14 mouse cellular contexts compared by ENCODE assay signal in the genomic region with DNA sequence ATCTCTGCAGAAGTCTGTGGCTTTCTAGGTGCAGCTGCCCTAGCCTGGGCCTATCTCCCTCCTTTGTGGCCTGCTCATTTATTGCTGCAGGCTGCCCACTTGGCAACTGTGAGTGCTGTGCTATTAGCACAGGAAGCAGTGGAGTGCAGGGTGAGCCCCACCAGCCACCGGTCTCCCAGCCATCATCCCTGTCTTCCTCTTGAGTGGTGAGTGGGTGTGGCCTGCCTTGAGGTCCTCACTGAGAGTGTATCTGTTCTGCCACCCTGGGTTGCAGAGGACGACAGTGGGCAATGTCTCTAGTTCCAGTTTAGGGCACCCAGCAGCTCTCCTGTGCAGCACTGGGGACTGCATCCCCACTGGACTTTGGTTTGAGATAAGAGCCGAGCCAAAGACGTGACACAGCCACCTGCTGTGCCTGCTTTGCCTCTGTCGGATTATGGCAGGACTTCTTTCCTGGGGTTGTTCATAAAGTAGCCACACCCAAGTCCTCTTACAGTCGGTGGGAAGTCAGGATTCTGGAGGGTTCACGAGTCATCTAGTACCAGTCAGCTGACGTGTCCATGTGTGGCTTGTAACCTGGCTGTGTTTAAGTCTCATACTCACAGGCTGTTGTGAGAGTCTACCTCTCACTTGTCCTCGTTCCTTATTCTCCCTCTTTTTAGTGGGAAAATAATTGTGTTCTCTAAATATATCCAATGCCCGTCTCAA. TPM values are rescaled to one million over a fixed set of nuclear protein-coding genes. Genes with fewer than 3 reads are reported as not detected.
DNase-seq lines count a peak whose midpoint lies in the region; ATAC-seq and TF ChIP-seq lines count a peak whose summit lies in the region.
"Had no signal": no experiment of that assay in that cellular context is flagged by ENCODE, and none has a peak within 500 bp of the region (broad histone marks: within the 10 kb centered on the region; RNA-seq: fewer than 3 reads in every experiment).

No protein-coding gene starts in this region.

- peaks cover 10% of the 10 kb centered on the region for H3K79me3 ChIP-seq in C2C12 (ENCODE audit: low read depth)

- H3K4me2 ChIP-seq in limb, embryonic 13.5 days (replicated peaks), result no peak overlapping the region
- peak overlapping the region; percentile 34 for H3K4me2 ChIP-seq in myocyte (ENCODE audit: low read depth)
- H3K4me2 ChIP-seq in forebrain, embryonic 13.5 days, result no peak overlapping the region
- H3K4me2 ChIP-seq: embryonic facial prominence, embryonic 15.5 days; forebrain, embryonic 15.5 days had no signal

- no peak for DNase-seq in limb, embryonic 10.5 days (ENCODE audit: low spot score)
- DNase-seq in cerebellum, adult 9-10 months, result no peak
- DNase-seq: kidney, postnatal 10 days; lung, postnatal 36 days; retina, postnatal 1 day had no signal

- H3K79me2 ChIP-seq in C2C12 (ENCODE audit: control insufficient read depth, insufficient read depth), result peaks cover 70% of the 10 kb centered on the region
- peaks cover 5% of the 10 kb centered on the region for H3K79me2 ChIP-seq in myocyte (ENCODE audit: control insufficient read depth, insufficient read depth)

- ATAC-seq in limb, embryonic 13.5 days (ENCODE audit: low FRiP score, low read depth), result no peak
- 0 out of 2 replicates have a peak, but pooled peaks have one; percentile 23 for ATAC-seq in granulocyte monocyte progenitor cell, adult 5-6 weeks (replicated peaks; ENCODE audit: poor library complexity, severe bottlenecking)
- no peak for ATAC-seq in forebrain, embryonic 13.5 days
- ATAC-seq: forebrain, embryonic 15.5 days; midbrain, embryonic 16.5 days had no signal

- H3K36me3 ChIP-seq in limb, embryonic 13.5 days, result peaks cover 2% of the 10 kb centered on the region; the same call in 1 of the 2 replicates
- peaks cover 9% of the 10 kb centered on the region; the same call in 1 of the 2 replicates for H3K36me3 ChIP-seq in limb, embryonic 10.5 days
- no peaks in the 10 kb centered on the region for H3K36me3 ChIP-seq in C2C12 (ENCODE audit: control insufficient read depth, insufficient read depth)
- no peaks in the 10 kb centered on the region for H3K36me3 ChIP-seq in myocyte (ENCODE audit: control insufficient read depth, insufficient read depth)
- H3K36me3 ChIP-seq in forebrain, embryonic 13.5 days (ENCODE audit: poor library complexity, severe bottlenecking), result 0 out of 2 replicates have a peak, but pooled peaks cover 4% of the 10 kb centered on the region
- H3K36me3 ChIP-seq: forebrain, embryonic 15.5 days had no signal

- WGBS in limb, embryonic 13.5 days, result 67% methylated on average over 10 of the region's 10 CpGs
- 76% methylated on average over 10 of the region's 10 CpGs for WGBS in limb, embryonic 10.5 days
- WGBS in forebrain, embryonic 13.5 days, result 71% methylated on average over 10 of the region's 10 CpGs

- H3K4me3 ChIP-seq in limb, embryonic 13.5 days, result no peak overlapping the region
- H3K4me3 ChIP-seq in limb, embryonic 10.5 days, result no peak overlapping the region
- H3K4me3 ChIP-seq in C2C12 (ENCODE audit: insufficient read depth, poor library complexity, severe bottlenecking), result no peak overlapping the region
- H3K4me3 ChIP-seq in myocyte, result no peak overlapping the region
- H3K4me3 ChIP-seq in forebrain, embryonic 13.5 days, result no peak overlapping the region
- H3K4me3 ChIP-seq: embryonic facial prominence, embryonic 15.5 days; forebrain, embryonic 15.5 days had no signal

- 0 out of 2 replicates have a peak overlapping the region, but pooled peaks have one; percentile 4 for H3K9ac ChIP-seq in limb, embryonic 13.5 days
- no peak overlapping the region for H3K9ac ChIP-seq in forebrain, embryonic 13.5 days
- H3K9ac ChIP-seq: embryonic facial prominence, embryonic 15.5 days; forebrain, embryonic 15.5 days had no signal

- H3K4me1 ChIP-seq in limb, embryonic 13.5 days, result no peaks in the 10 kb centered on the region; the same call in 1 of the 2 replicates
- H3K4me1 ChIP-seq in limb, embryonic 10.5 days, result peaks cover 9% of the 10 kb centered on the region; the same call in 1 of the 2 replicates
- H3K4me1 ChIP-seq in forebrain, embryonic 13.5 days, result no peaks in the 10 kb centered on the region
- H3K4me1 ChIP-seq: embryonic facial prominence, embryonic 15.5 days; forebrain, embryonic 15.5 days had no signal

- no peak for TF ChIP-seq CTCF in C2C12 (IDR thresholded peaks at IDR 0.05; ENCODE audit: control insufficient read depth, insufficient read depth, insufficient read length)

- H3K27ac ChIP-seq in limb, embryonic 13.5 days, result no peak overlapping the region
- H3K27ac ChIP-seq in limb, embryonic 10.5 days, result no peak overlapping the region
- no peak overlapping the region for H3K27ac ChIP-seq in forebrain, embryonic 13.5 days
- H3K27ac ChIP-seq: embryonic facial prominence, embryonic 15.5 days; forebrain, embryonic 15.5 days had no signal

- no peaks in the 10 kb centered on the region for H3K27me3 ChIP-seq in limb, embryonic 13.5 days
- H3K27me3 ChIP-seq in limb, embryonic 10.5 days (ENCODE audit: low read depth, poor library complexity, severe bottlenecking), result no peaks in the 10 kb centered on the region
- H3K27me3 ChIP-seq in C2C12 (ENCODE audit: control insufficient read depth, insufficient read depth, insufficient read length), result no peaks in the 10 kb centered on the region
- H3K27me3 ChIP-seq in myocyte (ENCODE audit: control insufficient read depth, insufficient read depth, insufficient read length), result no peaks in the 10 kb centered on the region
- no peaks in the 10 kb centered on the region for H3K27me3 ChIP-seq in forebrain, embryonic 13.5 days
- H3K27me3 ChIP-seq: CH12.LX; embryonic facial prominence, embryonic 15.5 days; forebrain, embryonic 15.5 days had no signal

- H3K9me3 ChIP-seq in limb, embryonic 13.5 days, result no peaks in the 10 kb centered on the region
- no peaks in the 10 kb centered on the region for H3K9me3 ChIP-seq in limb, embryonic 10.5 days (replicated peaks)
- H3K9me3 ChIP-seq in forebrain, embryonic 13.5 days (replicated peaks), result no peaks in the 10 kb centered on the region
- H3K9me3 ChIP-seq: embryonic facial prominence, embryonic 15.5 days; forebrain, embryonic 15.5 days had no signal

- TF ChIP-seq POLR2A in myocyte (IDR thresholded peaks at IDR 0.05; ENCODE audit: insufficient read length, low read depth), result no peak

- H3ac ChIP-seq in C2C12 (ENCODE audit: control insufficient read depth, insufficient read length, low read depth) (no peak overlapping the region), myocyte (ENCODE audit: control insufficient read depth, insufficient read length) (no peak overlapping the region)

TF ChIP-seq in C2C12, 6 proteins besides CTCF, POLR2A, EP300 and RAD21:
- TF ChIP-seq USF1 (IDR thresholded peaks at IDR 0.05; ENCODE audit: low read depth) (peak; percentile 19), FOSL1 (IDR thresholded peaks at IDR 0.05; ENCODE audit: insufficient read depth, low read length, poor library complexity, severe bottlenecking) (no peak), MYOD1 (IDR thresholded peaks at IDR 0.05; ENCODE audit: control insufficient read depth, insufficient read length, low read depth) (no peak)

TF ChIP-seq in myocyte, 11 proteins besides CTCF, POLR2A, EP300 and RAD21:
- no peak for TF ChIP-seq SRF (IDR thresholded peaks at IDR 0.05; ENCODE audit: control insufficient read depth, insufficient read length, low read depth)
- no peak for TF ChIP-seq TCF3 (IDR thresholded peaks at IDR 0.05; ENCODE audit: insufficient read length, low read depth)
- no peak for TF ChIP-seq TCF12 (IDR thresholded peaks at IDR 0.05; ENCODE audit: insufficient read depth, poor library complexity, severe bottlenecking)
- no peak for TF ChIP-seq POLR2AphosphoS2 (IDR thresholded peaks at IDR 0.05; ENCODE audit: insufficient read length, low read depth)
- TF ChIP-seq MYOD1 (IDR thresholded peaks at IDR 0.05; ENCODE audit: control insufficient read depth in 1 of 3, insufficient read length in 2 of 3, low read depth in 2 of 3), result peak in 1 of 3 experiments; percentile 22
- peak; percentile 22 for TF ChIP-seq USF1 (IDR thresholded peaks at IDR 0.05; ENCODE audit: low read depth)
- TF ChIP-seq CEBPB (IDR thresholded peaks at IDR 0.05; ENCODE audit: insufficient read depth, poor library complexity, severe bottlenecking), result no peak
- no peak for TF ChIP-seq E2F4 (IDR thresholded peaks at IDR 0.05; ENCODE audit: insufficient read depth)
- peak in 1 of 3 experiments; percentile 21 for TF ChIP-seq MYOG (IDR thresholded peaks at IDR 0.05; ENCODE audit: control insufficient read depth in 1 of 3, insufficient read depth in 1 of 3, insufficient read length in 2 of 3, low read depth in 2 of 3)
- no peak for TF ChIP-seq MAX (IDR thresholded peaks at IDR 0.05; ENCODE audit: low read depth)
- no peak for TF ChIP-seq REST (IDR thresholded peaks at IDR 0.05; ENCODE audit: insufficient read depth, insufficient read length)
TF ChIP-seq in myocyte: peak in this region for 3.

RNA-seq across cellular contexts. Expression of gene Arfgef2, which starts 16.9 kb away (rescaled TPM):
- 3.8 and 4.1 TPM in 2 replicates for polyA plus RNA-seq in limb, embryonic 13.5 days (2015; fragmentation: Nextera tagmentation; extraction: Ambion mirVana)
- polyA plus RNA-seq in limb, embryonic 10.5 days (2016; fragmentation: Nextera tagmentation; extraction: Ambion mirVana), result 4.4 and 5.2 TPM in 2 replicates
- polyA plus RNA-seq in C2C12 (2012; fragmentation: generic; extraction: Trizol) (8.2 TPM), myocyte (2012; fragmentation: generic; extraction: Trizol) (8.4 TPM)
- total RNA-seq in granulocyte monocyte progenitor cell, adult 5-6 weeks (2014; fragmentation: Nextera tagmentation), result 14.2 and 20.5 TPM in 2 replicates
- total RNA-seq in granulocyte monocyte progenitor cell, adult 5-6 weeks (2017), result 15.3 and 24.7 TPM in 2 replicates
- polyA plus RNA-seq in forebrain, embryonic 13.5 days (2015; fragmentation: Nextera tagmentation; extraction: Ambion mirVana), result 2.0 and 2.5 TPM in 2 replicates

RNA-seq across cellular contexts. Expression of gene Trp53rkb, which starts 29.9 kb away (rescaled TPM):
- polyA plus RNA-seq in limb, embryonic 13.5 days (2015; fragmentation: Nextera tagmentation; extraction: Ambion mirVana), result 8.7 and 9.4 TPM in 2 replicates
- polyA plus RNA-seq in limb, embryonic 10.5 days (2016; fragmentation: Nextera tagmentation; extraction: Ambion mirVana), result 14.5 and 15.5 TPM in 2 replicates
- polyA plus RNA-seq in C2C12 (2012; fragmentation: generic; extraction: Trizol), result 5.3 TPM
- 2.1 and 4.5 TPM in 2 replicates for total RNA-seq in granulocyte monocyte progenitor cell, adult 5-6 weeks (2014; fragmentation: Nextera tagmentation)
- total RNA-seq in granulocyte monocyte progenitor cell, adult 5-6 weeks (2017), result 2.2 and 5.3 TPM in 2 replicates
- polyA plus RNA-seq in myocyte (2012; fragmentation: generic; extraction: Trizol), result 4.7 TPM
- 6.7 and 10.9 TPM in 2 replicates for polyA plus RNA-seq in forebrain, embryonic 13.5 days (2015; fragmentation: Nextera tagmentation; extraction: Ambion mirVana)
